Mouse (Mus musculus) heart, embryonic 14.5 days (tissue): ENCODE measurements at regions not wholly inside any gene's neighbourhood (a gene's known extent, or its start where the extent isn't known, plus 50 kb on each side); places are given as distances from the start of the nearest gene placed in this dataset.

Experiments used
- ATAC-seq: fragments of 200-750 bp; cut with Nextera tagmentation; 2 replicates; pipeline ENCODE4 v1.8.0; 2017; ENCODE audit warnings: low read depth, moderate TSS enrichment; ENCODE audit not compliant: insufficient number of reproducible peaks, insufficient read depth, low FRiP score
- H3K27ac ChIP-seq, 2 experiments: fragments of 200-500 bp in 1 of 2; fragments of 300-500 bp in 1 of 2; sonication (generic) in 1 of 2; replicated peaks in 1 of 2; 2 replicates each; pipeline ENCODE4 v1.5.1; 2012 to 2014; ENCODE audit warnings: low read depth in 2 of 2, low read length in 2 of 2, control low read depth in 1 of 2, mild to moderate bottlenecking in 1 of 2, mixed read lengths in 1 of 2; ENCODE audit not compliant: control insufficient read depth in 1 of 2, insufficient read depth in 1 of 2
- H3K27me3 ChIP-seq: fragments of 300-500 bp; sonication (generic); 2 replicates; pipeline ENCODE4 v1.6.1; 2014; ENCODE audit warnings: mild to moderate bottlenecking, low read length, control low read depth; ENCODE audit not compliant: control insufficient read depth, insufficient read depth
- H3K36me3 ChIP-seq: fragments of 300-500 bp; sonication (generic); 2 replicates; pipeline ENCODE4 v1.6.1; 2014; ENCODE audit warnings: mild to moderate bottlenecking, control low read depth, low read length, mixed read lengths; ENCODE audit not compliant: control insufficient read depth, insufficient read depth
- H3K4me1 ChIP-seq, 2 experiments: fragments of 200-500 bp in 1 of 2; fragments of 300-500 bp in 1 of 2; sonication (generic) in 1 of 2; 2 replicates each; pipeline ENCODE4 v1.6.1; 2012 to 2014; ENCODE audit warnings: low read length in 2 of 2, control low read depth in 1 of 2, mixed read lengths in 1 of 2; ENCODE audit not compliant: control insufficient read depth in 2 of 2, insufficient read depth in 2 of 2
- H3K4me2 ChIP-seq: fragments of 300-500 bp; sonication (generic); 2 replicates; pipeline ENCODE4 v1.6.1; 2014; ENCODE audit warnings: mild to moderate bottlenecking, low read length
- H3K4me3 ChIP-seq, 2 experiments: fragments of 200-500 bp in 1 of 2; fragments of 300-500 bp in 1 of 2; sonication (generic) in 1 of 2; 2 replicates each; pipeline ENCODE4 v1.5.1; 2012 to 2014; ENCODE audit warnings: low read length in 2 of 2, mild to moderate bottlenecking in 2 of 2, control low read depth in 1 of 2, low read depth in 1 of 2, moderate library complexity in 1 of 2; ENCODE audit not compliant: control insufficient read depth in 1 of 2, insufficient read depth in 1 of 2
- H3K9ac ChIP-seq: fragments of 300-500 bp; sonication (generic); 2 replicates; pipeline ENCODE4 v1.6.1; 2014; ENCODE audit warnings: mild to moderate bottlenecking, low read length
- H3K9me3 ChIP-seq: fragments of 300-500 bp; sonication (generic); 2 replicates; pipeline ENCODE4 v1.6.1; 2016; ENCODE audit warnings: low read length, control low read depth; ENCODE audit not compliant: control insufficient read depth
- WGBS: fragments of 180-500 bp; shearing (Covaris S2); extraction: QIAGEN DNeasy Blood & Tissue Kit; methylation state at CpG from one replicate; pipeline ENCODE4 v1.1.7; 2014; 5-methylcytosine and 5-hydroxymethylcytosine counted together

DNA sequence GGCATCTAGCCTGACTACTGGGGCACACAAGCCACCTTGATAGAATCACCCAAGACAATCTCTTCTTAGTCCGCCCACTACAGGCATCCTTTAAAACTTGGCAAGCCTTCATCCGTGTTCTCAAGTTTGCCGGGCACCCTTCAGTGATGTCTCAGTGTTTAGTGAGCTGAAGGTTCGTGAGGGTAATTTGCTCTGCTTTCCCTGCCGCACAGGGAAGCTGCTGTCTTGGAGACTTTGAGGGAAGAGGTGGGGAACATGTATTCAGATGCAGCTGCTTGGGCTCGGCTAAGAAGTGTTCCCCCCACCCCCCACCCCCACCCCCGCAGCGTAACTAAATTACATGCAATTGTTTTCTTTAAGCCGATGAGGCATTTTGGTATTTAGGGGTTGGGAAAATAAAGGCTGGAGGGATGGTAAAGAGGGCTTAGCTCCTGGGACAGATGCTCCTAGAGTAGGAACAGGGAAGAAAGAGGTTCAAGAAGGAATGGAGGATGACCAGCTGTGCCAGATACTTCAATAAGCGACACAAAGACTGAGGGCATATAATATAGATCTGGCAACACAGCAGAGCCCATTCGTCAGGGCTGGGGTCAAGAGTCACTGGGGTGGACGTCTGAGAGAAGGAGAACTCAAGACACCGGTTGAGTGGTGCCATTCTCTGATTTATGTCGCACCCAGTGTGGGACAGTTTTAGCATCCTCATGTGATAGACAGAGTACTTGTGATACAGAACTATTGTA, 172.4 kb upstream of the Krr1 start:
- Histone ChIP-seq H3K4me1 (peaks cover 9 to 15% of the 10 kb centered on the region in 2 experiments), H3K4me2 (no peak overlapping the region), H3K36me3 (no peaks in the 10 kb centered on the region), H3K27me3 (no peaks in the 10 kb centered on the region), H3K27ac (no peak overlapping the region), H3K9me3 (no peaks in the 10 kb centered on the region), H3K9ac (no peak overlapping the region), H3K4me3 (no peak overlapping the region)
- WGBS, result 74% methylated on average over 14 of the region's 14 CpGs
- ATAC-seq, result no peak

DNA sequence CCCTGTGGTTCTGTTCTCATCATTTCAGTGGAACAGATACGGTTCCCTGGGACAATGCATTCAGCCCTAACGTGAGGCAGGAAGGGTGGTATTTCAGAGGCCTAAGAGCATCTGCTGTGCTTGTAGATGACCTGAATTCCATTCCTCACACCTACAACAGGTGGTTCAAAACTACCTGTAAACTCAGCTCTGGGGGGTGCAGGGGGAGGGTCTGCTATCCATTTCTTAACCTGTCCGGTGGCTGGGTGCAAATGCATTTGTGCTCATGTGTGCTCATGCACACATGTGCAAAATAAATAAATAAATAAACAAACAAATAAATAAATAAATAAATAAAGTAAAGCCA, 171.9 kb upstream of the Krr1 start:
- H3K4me2 ChIP-seq, result peak overlapping the region; percentile 37; the same call in 1 of the 2 replicates
- no peak overlapping the region for H3K9ac ChIP-seq
- WGBS, result 86% methylated on average over 3 of the region's 3 CpGs
- H3K27me3 ChIP-seq, result no peaks in the 10 kb centered on the region
- H3K9me3 ChIP-seq, result no peaks in the 10 kb centered on the region
- no peak for ATAC-seq
- H3K4me1 ChIP-seq, result peaks cover 9 to 15% of the 10 kb centered on the region in 2 experiments
- H3K36me3 ChIP-seq, result no peaks in the 10 kb centered on the region
- no peak overlapping the region for H3K4me3 ChIP-seq
- H3K27ac ChIP-seq, result no peak overlapping the region

DNA sequence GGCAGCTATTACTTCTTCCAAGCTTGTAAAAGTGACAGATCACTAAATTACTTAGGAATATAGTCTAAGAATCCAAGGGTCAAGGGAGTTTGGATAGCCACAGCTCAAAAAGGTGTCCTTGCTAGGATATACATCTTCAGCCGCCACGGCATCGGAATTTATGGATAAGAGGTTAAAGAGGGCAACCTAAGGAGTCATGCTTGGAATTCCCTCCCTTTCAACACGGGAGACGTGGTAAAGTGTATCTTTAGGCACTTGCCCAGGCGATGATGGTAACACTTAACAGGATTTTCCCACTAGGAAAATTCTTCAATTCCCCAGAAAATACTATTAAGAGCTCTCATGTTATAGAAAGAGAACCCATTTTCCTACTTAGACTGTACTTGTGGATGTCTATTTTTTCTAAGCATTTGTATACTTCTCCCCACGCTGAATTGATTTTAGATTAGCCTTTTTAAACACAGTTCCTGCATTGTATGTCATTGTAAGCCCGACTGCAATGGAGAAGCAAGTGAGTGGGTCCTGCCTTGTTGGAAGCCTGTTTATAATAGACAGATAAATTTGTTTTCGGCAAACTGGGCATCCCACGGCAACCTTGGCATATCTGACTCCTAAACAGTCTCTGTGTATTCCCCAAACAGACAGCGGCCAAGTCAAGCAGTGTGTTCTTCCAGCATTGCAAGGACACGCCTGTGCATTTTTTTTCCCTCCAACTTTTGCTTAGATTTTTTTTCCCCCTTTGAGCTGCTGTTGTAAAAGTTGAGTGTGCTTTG, 171.3 kb upstream of the Krr1 start:
- no peak overlapping the region for H3K9ac ChIP-seq
- peak overlapping the region in 1 of 2 experiments; percentile 37; a peak in 2 of 4 replicates for H3K27ac ChIP-seq
- WGBS, result 30% methylated on average over 12 of the region's 12 CpGs
- no peak for ATAC-seq
- H3K4me1 ChIP-seq, result peaks cover 9 to 15% of the 10 kb centered on the region in 2 experiments
- no peaks in the 10 kb centered on the region for H3K27me3 ChIP-seq
- no peaks in the 10 kb centered on the region for H3K36me3 ChIP-seq
- no peak overlapping the region for H3K4me3 ChIP-seq
- H3K4me2 ChIP-seq, result peak overlapping the region; percentile 37
- H3K9me3 ChIP-seq, result no peaks in the 10 kb centered on the region

DNA sequence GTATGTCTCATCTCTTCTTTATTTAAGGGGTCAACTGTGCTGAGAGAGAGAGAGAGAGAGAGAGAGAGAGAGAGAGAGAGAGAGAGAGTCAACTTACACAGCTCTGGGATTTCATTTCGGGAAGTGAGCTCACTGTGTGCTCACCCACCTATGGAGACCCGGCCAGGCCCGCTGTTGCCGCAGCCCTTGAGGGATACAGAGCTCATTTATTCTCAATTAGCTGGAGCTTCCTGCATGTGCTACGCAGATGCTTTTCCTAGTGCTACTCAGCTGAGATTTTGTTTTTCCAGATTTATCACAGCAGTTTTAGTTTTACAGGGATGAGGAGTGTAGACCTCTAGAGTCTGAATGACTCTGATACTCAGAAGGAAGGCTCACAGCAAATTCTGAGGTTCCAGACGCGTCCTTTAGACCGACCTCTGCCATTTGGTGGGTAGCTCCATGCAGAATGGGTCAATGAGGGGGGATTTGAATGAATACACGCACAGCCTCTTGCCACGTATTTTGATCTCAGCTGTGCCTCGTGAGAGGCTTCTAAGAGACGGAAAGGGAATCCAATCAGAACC, 170.6 kb upstream of the Krr1 start:
- Histone ChIP-seq H3K4me1 (peaks cover 10 to 20% of the 10 kb centered on the region in 2 experiments), H3K36me3 (no peaks in the 10 kb centered on the region), H3K9me3 (no peaks in the 10 kb centered on the region), H3K4me2 (peak overlapping the region; percentile 37; the same call in 1 of the 2 replicates), H3K27ac (peak overlapping the region in 1 of 2 experiments; percentile 37; a peak in 1 of 4 replicates), H3K9ac (no peak overlapping the region), H3K27me3 (no peaks in the 10 kb centered on the region), H3K4me3 (no peak overlapping the region)
- ATAC-seq, result no peak
- 58% methylated on average over 12 of the region's 12 CpGs for WGBS

DNA sequence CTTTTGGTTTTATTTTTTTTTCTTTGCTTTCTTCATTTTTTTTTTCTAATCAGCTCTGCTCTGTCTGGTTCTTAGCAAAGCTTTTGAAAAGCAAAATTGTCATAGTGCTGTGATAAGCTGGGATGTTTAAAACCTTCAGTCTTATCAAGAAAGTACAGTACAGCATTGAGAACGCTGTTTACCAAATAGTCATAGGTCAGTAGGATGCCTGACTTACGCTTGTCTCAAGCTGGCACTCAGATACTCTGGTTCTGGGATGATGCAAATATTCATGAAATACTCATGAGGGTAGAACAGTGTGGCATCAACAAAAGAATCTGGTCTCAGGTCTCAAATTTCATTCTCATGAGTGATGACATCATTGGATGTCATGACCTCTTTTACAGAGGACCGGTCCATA, 166.1 kb upstream of the Krr1 start:
- Histone ChIP-seq H3K36me3 (no peaks in the 10 kb centered on the region), H3K27ac (no peak overlapping the region), H3K4me3 (no peak overlapping the region), H3K4me1 (peaks cover 13 to 18% of the 10 kb centered on the region in 2 experiments), H3K4me2 (no peak overlapping the region), H3K9ac (no peak overlapping the region), H3K9me3 (no peaks in the 10 kb centered on the region), H3K27me3 (no peaks in the 10 kb centered on the region)
- no peak for ATAC-seq
- 72% methylated on average over 3 of the region's 3 CpGs for WGBS

DNA sequence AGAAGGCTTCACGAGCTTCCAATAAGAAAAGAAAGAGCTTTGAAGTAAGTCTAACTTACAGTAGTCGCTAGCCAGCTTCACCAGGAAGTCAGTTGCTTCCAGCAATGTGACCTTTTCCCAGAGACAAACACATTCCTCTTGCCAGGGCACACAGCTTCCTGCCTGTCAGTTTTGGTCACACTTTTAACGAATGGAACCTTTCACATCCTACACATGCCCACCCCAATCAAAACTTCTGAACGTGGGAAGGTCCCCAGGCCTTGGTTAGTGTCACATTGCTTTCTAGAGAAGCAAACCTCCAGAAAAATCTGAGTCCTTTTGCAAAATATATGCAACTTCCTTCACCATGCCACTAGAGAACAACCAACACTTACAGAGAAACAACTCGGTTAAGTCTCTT, 165.5 kb upstream of the Krr1 start:
- 22% methylated on average over 5 of the region's 5 CpGs for WGBS
- Histone ChIP-seq H3K36me3 (no peaks in the 10 kb centered on the region), H3K27me3 (no peaks in the 10 kb centered on the region), H3K4me1 (peaks cover 7 to 12% of the 10 kb centered on the region in 2 experiments; a peak in 3 of 4 replicates), H3K9me3 (no peaks in the 10 kb centered on the region), H3K4me3 (no peak overlapping the region), H3K27ac (peak overlapping the region in 1 of 2 experiments; percentile 21; a peak in 3 of 4 replicates), H3K9ac (no peak overlapping the region), H3K4me2 (no peak overlapping the region)
- ATAC-seq, result no peak; the same call in 1 of the 2 replicates

DNA sequence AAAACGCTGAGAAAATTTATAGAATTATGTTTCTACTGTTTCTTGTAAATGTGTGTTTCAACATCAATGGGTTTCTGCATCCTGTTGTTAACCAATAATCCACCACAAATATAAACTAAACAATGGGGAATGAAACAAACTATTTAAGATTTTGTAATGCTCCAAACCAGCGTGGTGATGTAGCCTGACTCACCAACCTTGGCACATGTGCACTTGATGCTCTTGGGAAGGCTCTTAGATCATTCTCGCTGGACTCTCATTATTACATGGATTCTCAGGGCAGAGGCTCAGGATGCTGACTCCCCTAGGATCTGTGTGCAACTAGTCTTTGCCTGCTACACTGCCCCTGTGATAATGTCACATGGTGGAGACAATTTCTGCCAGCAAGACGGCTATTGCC, 158.7 kb upstream of the Krr1 start:
- 84% methylated on average over 4 of the region's 4 CpGs for WGBS
- Histone ChIP-seq H3K27ac (no peak overlapping the region), H3K4me2 (no peak overlapping the region), H3K4me1 (no peaks in the 10 kb centered on the region), H3K4me3 (no peak overlapping the region), H3K27me3 (no peaks in the 10 kb centered on the region), H3K9ac (no peak overlapping the region), H3K9me3 (no peaks in the 10 kb centered on the region), H3K36me3 (no peaks in the 10 kb centered on the region)
- no peak for ATAC-seq
